Mouse (Mus musculus): Measurements from ENCODE around the gene Gm13275. TPM values are rescaled to one million over a fixed set of nuclear protein-coding genes. Genes with fewer than 3 reads are reported as not detected.

Gm13275 gene
- polyA plus RNA-seq, 1 experiment from 2014 or later, result not detected

Other genes starting within 250 kb of the Gm13275 start
- not detected for gene Ifna15, start 236.2 kb upstream of the Gm13275 start, polyA plus RNA-seq (2014; fragmentation: Illumina TruSeq; extraction: RNeasy Lipid Tissue Mini Kit (QIAGEN cat#74804); ENCODE audit: low read depth, low replicate concordance)
- gene Ifna14, start 222.7 kb upstream of the Gm13275 start, polyA plus RNA-seq (2014; fragmentation: Illumina TruSeq; extraction: RNeasy Lipid Tissue Mini Kit (QIAGEN cat#74804); ENCODE audit: low read depth, low replicate concordance), result not detected
- gene Ifna9, start 202.1 kb upstream of the Gm13275 start, polyA plus RNA-seq (2014; fragmentation: Illumina TruSeq; extraction: RNeasy Lipid Tissue Mini Kit (QIAGEN cat#74804); ENCODE audit: low read depth, low replicate concordance), result not detected
- gene Ifna12, start 191.1 kb upstream of the Gm13275 start, polyA plus RNA-seq (2014; fragmentation: Illumina TruSeq; extraction: RNeasy Lipid Tissue Mini Kit (QIAGEN cat#74804); ENCODE audit: low read depth, low replicate concordance), result not detected
- not detected for gene C87499, start 160.1 kb upstream of the Gm13275 start, polyA plus RNA-seq (2014; fragmentation: Illumina TruSeq; extraction: RNeasy Lipid Tissue Mini Kit (QIAGEN cat#74804); ENCODE audit: low read depth, low replicate concordance)
- gene Ifna13, start 150.0 kb upstream of the Gm13275 start, polyA plus RNA-seq (2014; fragmentation: Illumina TruSeq; extraction: RNeasy Lipid Tissue Mini Kit (QIAGEN cat#74804); ENCODE audit: low read depth, low replicate concordance), result not detected
- not detected for gene Ifna16, start 117.6 kb upstream of the Gm13275 start, polyA plus RNA-seq (2014; fragmentation: Illumina TruSeq; extraction: RNeasy Lipid Tissue Mini Kit (QIAGEN cat#74804); ENCODE audit: low read depth, low replicate concordance)
- gene Ifna2, start 110.6 kb upstream of the Gm13275 start, polyA plus RNA-seq (2014; fragmentation: Illumina TruSeq; extraction: RNeasy Lipid Tissue Mini Kit (QIAGEN cat#74804); ENCODE audit: low read depth, low replicate concordance), result not detected
- gene Ifnab, start 103.1 kb upstream of the Gm13275 start, polyA plus RNA-seq (2014; fragmentation: Illumina TruSeq; extraction: RNeasy Lipid Tissue Mini Kit (QIAGEN cat#74804); ENCODE audit: low read depth, low replicate concordance), result not detected
- gene Gm26566, start 72.7 kb upstream of the Gm13275 start, polyA plus RNA-seq (2014; fragmentation: Illumina TruSeq; extraction: RNeasy Lipid Tissue Mini Kit (QIAGEN cat#74804); ENCODE audit: low read depth, low replicate concordance), result not detected
- 58.1 TPM for gene Klhl9, start 72.0 kb upstream of the Gm13275 start, polyA plus RNA-seq (2014; fragmentation: Illumina TruSeq; extraction: RNeasy Lipid Tissue Mini Kit (QIAGEN cat#74804); ENCODE audit: low read depth, low replicate concordance)
- gene Gm13271, start 39.6 kb upstream of the Gm13275 start, polyA plus RNA-seq (2014; fragmentation: Illumina TruSeq; extraction: RNeasy Lipid Tissue Mini Kit (QIAGEN cat#74804); ENCODE audit: low read depth, low replicate concordance), result not detected
- not detected for gene Gm13283, start 34.4 kb upstream of the Gm13275 start, polyA plus RNA-seq (2014; fragmentation: Illumina TruSeq; extraction: RNeasy Lipid Tissue Mini Kit (QIAGEN cat#74804); ENCODE audit: low read depth, low replicate concordance)
- gene Gm13290, start 20.7 kb upstream of the Gm13275 start, polyA plus RNA-seq (2014; fragmentation: Illumina TruSeq; extraction: RNeasy Lipid Tissue Mini Kit (QIAGEN cat#74804); ENCODE audit: low read depth, low replicate concordance), result not detected
- not detected for gene Gm13289, start 17.6 kb upstream of the Gm13275 start, polyA plus RNA-seq (2014; fragmentation: Illumina TruSeq; extraction: RNeasy Lipid Tissue Mini Kit (QIAGEN cat#74804); ENCODE audit: low read depth, low replicate concordance)
- gene Gm13272, start 14.6 kb upstream of the Gm13275 start, polyA plus RNA-seq (2014; fragmentation: Illumina TruSeq; extraction: RNeasy Lipid Tissue Mini Kit (QIAGEN cat#74804); ENCODE audit: low read depth, low replicate concordance), result not detected
- not detected for gene Ifnz, start 12.4 kb upstream of the Gm13275 start, polyA plus RNA-seq (2014; fragmentation: Illumina TruSeq; extraction: RNeasy Lipid Tissue Mini Kit (QIAGEN cat#74804); ENCODE audit: low read depth, low replicate concordance)
- gene Gm13276, start 8.8 kb upstream of the Gm13275 start, polyA plus RNA-seq (2014; fragmentation: Illumina TruSeq; extraction: RNeasy Lipid Tissue Mini Kit (QIAGEN cat#74804); ENCODE audit: low read depth, low replicate concordance), result not detected
- gene Gm13277, start 5.9 kb upstream of the Gm13275 start, polyA plus RNA-seq (2014; fragmentation: Illumina TruSeq; extraction: RNeasy Lipid Tissue Mini Kit (QIAGEN cat#74804); ENCODE audit: low read depth, low replicate concordance), result not detected
- not detected for gene Gm13278, start 2.9 kb upstream of the Gm13275 start, polyA plus RNA-seq (2014; fragmentation: Illumina TruSeq; extraction: RNeasy Lipid Tissue Mini Kit (QIAGEN cat#74804); ENCODE audit: low read depth, low replicate concordance)
- gene Gm13279, start 2.9 kb downstream of the Gm13275 start, polyA plus RNA-seq (2014; fragmentation: Illumina TruSeq; extraction: RNeasy Lipid Tissue Mini Kit (QIAGEN cat#74804); ENCODE audit: low read depth, low replicate concordance), result not detected
- gene Gm13285, start 5.2 kb downstream of the Gm13275 start, polyA plus RNA-seq (2014; fragmentation: Illumina TruSeq; extraction: RNeasy Lipid Tissue Mini Kit (QIAGEN cat#74804); ENCODE audit: low read depth, low replicate concordance), result not detected
- gene Gm13287, start 8.8 kb downstream of the Gm13275 start, polyA plus RNA-seq (2014; fragmentation: Illumina TruSeq; extraction: RNeasy Lipid Tissue Mini Kit (QIAGEN cat#74804); ENCODE audit: low read depth, low replicate concordance), result not detected
- gene Gm13288, start 11.0 kb downstream of the Gm13275 start, polyA plus RNA-seq (2014; fragmentation: Illumina TruSeq; extraction: RNeasy Lipid Tissue Mini Kit (QIAGEN cat#74804); ENCODE audit: low read depth, low replicate concordance), result not detected
- not detected for gene Ifna7, start 21.7 kb downstream of the Gm13275 start, polyA plus RNA-seq (2014; fragmentation: Illumina TruSeq; extraction: RNeasy Lipid Tissue Mini Kit (QIAGEN cat#74804); ENCODE audit: low read depth, low replicate concordance)
- not detected for gene Ifna11, start 25.5 kb downstream of the Gm13275 start, polyA plus RNA-seq (2014; fragmentation: Illumina TruSeq; extraction: RNeasy Lipid Tissue Mini Kit (QIAGEN cat#74804); ENCODE audit: low read depth, low replicate concordance)
- gene Ifna6, start 32.9 kb downstream of the Gm13275 start, polyA plus RNA-seq (2014; fragmentation: Illumina TruSeq; extraction: RNeasy Lipid Tissue Mini Kit (QIAGEN cat#74804); ENCODE audit: low read depth, low replicate concordance), result not detected
- not detected for gene Ifna5, start 41.0 kb downstream of the Gm13275 start, polyA plus RNA-seq (2014; fragmentation: Illumina TruSeq; extraction: RNeasy Lipid Tissue Mini Kit (QIAGEN cat#74804); ENCODE audit: low read depth, low replicate concordance)
- not detected for gene Ifna4, start 47.4 kb downstream of the Gm13275 start, polyA plus RNA-seq (2014; fragmentation: Illumina TruSeq; extraction: RNeasy Lipid Tissue Mini Kit (QIAGEN cat#74804); ENCODE audit: low read depth, low replicate concordance)
- not detected for gene Ifna1, start 55.6 kb downstream of the Gm13275 start, polyA plus RNA-seq (2014; fragmentation: Illumina TruSeq; extraction: RNeasy Lipid Tissue Mini Kit (QIAGEN cat#74804); ENCODE audit: low read depth, low replicate concordance)
- gene Ifne, start 85.7 kb downstream of the Gm13275 start, polyA plus RNA-seq (2014; fragmentation: Illumina TruSeq; extraction: RNeasy Lipid Tissue Mini Kit (QIAGEN cat#74804); ENCODE audit: low read depth, low replicate concordance), result not detected

Measured in liver, adult 10 weeks (tissue).